Mouse (Mus musculus) midbrain, embryonic 13.5 days (tissue): Measurements from ENCODE around the gene Cacna1a. TPM values are rescaled to one million over a fixed set of nuclear protein-coding genes. Genes with fewer than 3 reads are reported as not detected.

ENCODE experiments used
- ATAC-seq: fragments of 200-750 bp; cut with Nextera tagmentation; 2 replicates; pipeline ENCODE4 v1.8.0; 2017; ENCODE audit warnings: mild to moderate bottlenecking, moderate TSS enrichment, moderate library complexity
- H3K27ac ChIP-seq: fragments of 300-500 bp; sonication (generic); 2 replicates; pipeline ENCODE4 v1.5.1; 2015; ENCODE audit warnings: inconsistent platforms, mild to moderate bottlenecking, moderate library complexity
- H3K27me3 ChIP-seq: fragments of 300-500 bp; sonication (generic); 2 replicates; pipeline ENCODE4 v1.6.1; 2015; ENCODE audit warnings: mild to moderate bottlenecking, inconsistent platforms
- H3K36me3 ChIP-seq: fragments of 300-500 bp; sonication (generic); 2 replicates; pipeline ENCODE4 v1.6.1; 2015; ENCODE audit warnings: mild to moderate bottlenecking, inconsistent platforms
- H3K4me1 ChIP-seq: fragments of 300-500 bp; sonication (generic); replicated peaks from 2 replicates; pipeline ENCODE4 v1.6.1; 2015; ENCODE audit warnings: inconsistent platforms
- H3K4me2 ChIP-seq: fragments of 300-500 bp; sonication (generic); replicated peaks from 2 replicates; pipeline ENCODE4 v1.6.1; 2015; ENCODE audit warnings: moderate library complexity, mild to moderate bottlenecking, inconsistent platforms
- H3K4me3 ChIP-seq: fragments of 300-500 bp; sonication (generic); replicated peaks from 2 replicates; pipeline ENCODE4 v1.5.1; 2015; ENCODE audit warnings: mild to moderate bottlenecking, inconsistent platforms
- H3K9ac ChIP-seq: fragments of 300-500 bp; sonication (generic); replicated peaks from 2 replicates; pipeline ENCODE4 v1.6.1; 2015; ENCODE audit warnings: mild to moderate bottlenecking, inconsistent platforms
- H3K9me3 ChIP-seq: fragments of 300-500 bp; sonication (generic); 2 replicates; pipeline ENCODE4 v1.6.1; 2016; ENCODE audit warnings: mild to moderate bottlenecking, inconsistent platforms
- WGBS: fragments of 180-500 bp; shearing (Covaris S2); methylation state at CpG from one replicate; pipeline ENCODE4 v1.1.7; 2015; 5-methylcytosine and 5-hydroxymethylcytosine counted together
- polyA plus RNA-seq: library from polyadenylated mRNA; unstranded; fragments of >200 nt; fragmentation: Nextera tagmentation; extraction: Ambion mirVana; gene quantifications from 2 replicates; pipeline ENCODE4 v1.2.1, GENCODE M21; 2015

Gene Cacna1a
- polyA plus RNA-seq, 1 experiment from 2014 or later, result 19.0 TPM

DNA sequence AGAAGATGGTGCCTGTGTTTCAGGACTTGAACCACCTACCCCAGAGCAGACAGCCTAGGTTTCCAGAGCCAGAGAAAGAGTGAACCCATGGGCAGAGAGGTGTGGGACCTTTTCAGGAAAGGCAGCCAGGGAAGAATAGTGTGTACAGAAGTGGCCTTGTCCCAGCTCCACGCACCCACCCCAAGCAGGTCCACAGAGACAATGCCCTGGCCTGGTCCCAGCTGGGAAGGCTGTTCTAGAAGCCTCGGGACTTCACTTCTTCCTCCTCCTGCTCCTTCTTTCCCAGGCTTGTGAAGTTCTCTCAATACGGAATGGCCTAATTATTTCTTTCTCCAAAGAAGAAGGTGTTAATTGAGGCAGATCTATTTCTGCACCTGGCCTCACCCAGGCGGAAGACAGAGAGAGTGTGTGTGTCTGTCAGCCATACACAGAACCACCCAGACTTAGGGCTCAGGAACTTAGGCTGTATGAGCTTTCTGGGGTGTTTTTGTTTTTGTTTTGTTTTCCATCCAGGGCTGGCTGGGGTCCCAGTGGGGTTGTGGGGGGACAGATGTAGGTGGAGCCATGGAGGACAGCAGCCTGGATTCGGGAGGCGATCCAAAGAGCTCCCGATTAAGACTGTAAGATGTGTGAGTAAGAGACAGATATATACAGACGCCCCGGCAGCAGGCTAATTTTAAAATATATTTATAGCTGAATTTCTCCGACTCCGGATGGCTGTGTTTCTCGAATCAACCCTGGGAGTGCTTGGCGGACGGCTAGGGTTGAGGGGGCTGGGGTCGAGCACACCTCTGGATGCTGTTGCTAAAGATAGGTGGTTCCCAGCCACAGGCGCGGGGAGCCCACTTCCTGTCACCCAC lies 131.8 kb downstream of the Cacna1a start:
- ATAC-seq, result no peak
- 85% methylated on average over 17 of the region's 17 CpGs for WGBS
- H3K4me3 ChIP-seq, result no peak overlapping the region
- H3K4me2 ChIP-seq, result no peak overlapping the region
- no peak overlapping the region for H3K9ac ChIP-seq
- no peaks in the 10 kb centered on the region for H3K4me1 ChIP-seq
- H3K27me3 ChIP-seq, result no peaks in the 10 kb centered on the region
- peaks cover 56% of the 10 kb centered on the region for H3K36me3 ChIP-seq
- H3K27ac ChIP-seq, result no peak overlapping the region
- 0 out of 2 replicates have a peak, but pooled peaks cover 2% of the 10 kb centered on the region for H3K9me3 ChIP-seq

DNA sequence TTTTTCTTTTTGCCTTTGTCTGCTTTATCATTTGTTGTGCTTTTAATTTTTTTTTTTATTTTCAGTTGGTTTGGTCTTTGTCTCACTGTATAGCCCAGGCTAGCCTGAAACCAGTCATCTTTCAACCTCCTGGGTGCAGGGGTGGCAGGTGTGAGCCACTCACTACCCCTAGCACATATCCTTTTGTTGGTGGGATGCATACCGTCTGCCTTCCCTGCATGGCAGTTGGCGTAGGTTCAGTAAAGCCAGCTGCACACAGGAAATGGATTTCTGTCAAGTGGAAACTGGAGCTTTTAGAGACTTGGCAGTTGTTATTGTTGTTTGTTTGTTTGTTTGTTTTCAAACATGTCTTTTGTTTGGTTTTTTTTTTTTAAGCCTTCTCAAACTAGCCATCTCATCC lies 132.8 kb downstream of the Cacna1a start:
- peaks cover 62% of the 10 kb centered on the region for H3K36me3 ChIP-seq
- H3K4me1 ChIP-seq, result no peaks in the 10 kb centered on the region
- H3K4me2 ChIP-seq, result no peak overlapping the region
- no peak for ATAC-seq
- H3K27ac ChIP-seq, result no peak overlapping the region
- WGBS, result 71% methylated on average over 2 of the region's 2 CpGs
- no peak overlapping the region for H3K4me3 ChIP-seq
- 0 out of 2 replicates have a peak, but pooled peaks cover 2% of the 10 kb centered on the region for H3K9me3 ChIP-seq
- no peaks in the 10 kb centered on the region for H3K27me3 ChIP-seq
- no peak overlapping the region for H3K9ac ChIP-seq

DNA sequence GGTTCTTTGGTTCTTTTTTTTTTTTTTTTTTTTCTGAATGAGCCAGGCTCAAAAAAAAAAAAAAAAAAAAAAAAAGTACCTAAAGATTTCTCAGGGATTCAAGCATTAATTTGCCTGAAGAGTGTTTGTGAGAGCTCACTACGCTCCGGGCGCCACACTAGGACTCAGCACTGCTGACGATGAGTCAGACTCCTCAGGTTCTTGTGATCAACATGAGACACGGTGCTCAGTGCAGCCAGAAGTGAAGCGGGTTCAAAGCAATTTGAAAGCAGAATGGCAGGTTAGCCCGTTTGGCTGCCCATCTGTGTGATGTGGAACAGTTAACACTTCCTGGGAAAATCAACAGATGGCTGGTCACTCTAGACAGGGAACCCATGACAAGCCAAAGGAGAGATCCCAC lies 139.8 kb downstream of the Cacna1a start:
- WGBS, result 91% methylated on average over 7 of the region's 7 CpGs
- Histone ChIP-seq H3K9me3 (0 out of 2 replicates have a peak, but pooled peaks cover 4% of the 10 kb centered on the region), H3K36me3 (peaks cover 90% of the 10 kb centered on the region), H3K4me3 (no peak overlapping the region), H3K4me2 (no peak overlapping the region), H3K9ac (no peak overlapping the region), H3K4me1 (no peaks in the 10 kb centered on the region), H3K27me3 (no peaks in the 10 kb centered on the region), H3K27ac (no peak overlapping the region)
- ATAC-seq, result no peak

DNA sequence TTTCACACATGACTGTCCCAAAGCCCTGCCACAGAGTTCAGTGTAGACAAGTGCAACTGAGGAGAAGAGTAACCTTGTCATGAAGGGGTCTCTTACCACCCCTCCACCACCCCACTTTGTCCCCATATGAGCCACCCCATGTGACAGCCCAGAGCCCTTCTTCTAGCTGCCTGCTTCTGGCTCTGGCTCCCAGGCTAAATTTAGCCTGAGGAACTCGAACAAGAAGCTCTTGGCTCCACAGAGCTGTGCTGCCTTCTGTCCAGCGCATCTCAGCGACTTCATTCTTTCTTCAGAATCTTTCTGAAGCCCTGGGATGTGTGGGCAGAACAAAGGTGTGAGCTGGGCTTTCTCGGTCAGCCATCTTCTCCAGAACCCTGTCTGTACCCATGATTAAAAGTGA lies 141.3 kb downstream of the Cacna1a start:
- H3K9me3 ChIP-seq, result 0 out of 2 replicates have a peak, but pooled peaks cover 4% of the 10 kb centered on the region
- no peaks in the 10 kb centered on the region for H3K4me1 ChIP-seq
- WGBS, result 85% methylated on average over 4 of the region's 4 CpGs
- H3K36me3 ChIP-seq, result peaks cover 91% of the 10 kb centered on the region
- no peak overlapping the region for H3K9ac ChIP-seq
- ATAC-seq, result no peak
- H3K27me3 ChIP-seq, result no peaks in the 10 kb centered on the region
- H3K4me2 ChIP-seq, result no peak overlapping the region
- H3K4me3 ChIP-seq, result no peak overlapping the region
- H3K27ac ChIP-seq, result no peak overlapping the region

DNA sequence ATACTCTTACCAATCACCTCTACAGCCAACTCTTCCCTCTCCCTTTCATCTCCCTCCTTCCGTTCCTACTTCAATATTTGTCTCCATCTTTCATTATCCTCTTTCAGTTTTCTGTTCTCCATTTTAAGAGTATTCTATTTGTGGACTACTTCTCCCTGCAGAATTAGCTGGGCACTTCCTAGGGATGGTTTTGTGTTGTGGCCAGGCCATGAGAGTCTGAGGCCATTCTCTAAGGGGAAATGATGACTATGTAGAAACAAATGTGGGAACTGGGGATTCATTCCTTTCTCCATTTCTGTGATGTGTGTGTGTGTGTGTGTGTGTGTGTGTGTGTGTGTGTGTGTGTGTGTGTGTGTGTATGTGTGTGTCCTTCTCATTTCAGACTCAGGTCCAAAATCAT lies 144.5 kb downstream of the Cacna1a start:
- no peaks in the 10 kb centered on the region for H3K4me1 ChIP-seq
- H3K4me2 ChIP-seq, result no peak overlapping the region
- H3K4me3 ChIP-seq, result no peak overlapping the region
- 80% methylated on average over 1 of the region's 1 CpGs for WGBS
- no peak for ATAC-seq
- H3K36me3 ChIP-seq, result peaks cover 91% of the 10 kb centered on the region
- H3K27ac ChIP-seq, result no peak overlapping the region
- H3K9me3 ChIP-seq, result 0 out of 2 replicates have a peak, but pooled peaks cover 2% of the 10 kb centered on the region
- no peaks in the 10 kb centered on the region for H3K27me3 ChIP-seq
- no peak overlapping the region for H3K9ac ChIP-seq

DNA sequence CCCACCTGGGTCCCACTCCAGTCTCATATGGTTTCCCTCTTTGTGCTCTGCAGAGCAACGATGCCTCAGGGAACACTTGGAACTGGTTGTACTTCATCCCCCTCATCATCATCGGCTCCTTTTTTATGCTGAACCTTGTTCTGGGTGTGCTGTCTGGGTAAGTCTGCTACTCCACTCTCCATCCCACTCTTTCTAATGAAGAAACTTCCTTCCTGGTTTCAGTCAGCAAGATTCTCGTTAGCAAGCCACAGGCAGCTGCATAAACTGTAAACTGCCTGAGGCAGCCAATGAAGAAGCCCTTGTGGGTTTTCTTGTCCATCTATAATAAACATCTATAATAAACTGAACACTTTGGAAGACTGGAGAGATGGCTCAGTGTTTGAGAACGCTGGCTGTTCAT lies 145.1 kb downstream of the Cacna1a start:
- Histone ChIP-seq H3K9me3 (0 out of 2 replicates have a peak, but pooled peaks cover 2% of the 10 kb centered on the region), H3K27ac (no peak overlapping the region), H3K4me2 (no peak overlapping the region), H3K4me1 (no peaks in the 10 kb centered on the region), H3K4me3 (no peak overlapping the region), H3K9ac (no peak overlapping the region), H3K36me3 (peaks cover 92% of the 10 kb centered on the region), H3K27me3 (no peaks in the 10 kb centered on the region)
- 87% methylated on average over 4 of the region's 4 CpGs for WGBS
- ATAC-seq, result no peak

DNA sequence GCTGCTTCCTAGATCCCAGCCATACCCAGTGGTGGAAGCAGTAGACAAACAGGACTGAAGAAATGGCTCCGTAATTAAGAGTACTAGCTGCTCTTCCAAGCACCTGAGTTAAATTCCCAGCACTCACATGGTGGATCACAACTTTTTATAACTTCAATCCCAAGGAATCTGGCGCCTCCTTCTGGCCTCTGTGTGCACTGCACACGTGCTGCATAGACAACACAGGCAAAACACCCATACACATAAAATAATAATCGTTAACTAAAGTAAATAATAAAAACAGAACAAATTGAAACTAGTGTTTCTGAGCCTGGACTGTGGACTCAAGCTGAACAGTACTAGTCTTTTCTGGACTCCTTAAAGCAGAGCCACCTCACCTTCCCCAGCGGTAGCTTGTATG lies 148.7 kb downstream of the Cacna1a start:
- WGBS, result 85% methylated on average over 5 of the region's 5 CpGs

DNA sequence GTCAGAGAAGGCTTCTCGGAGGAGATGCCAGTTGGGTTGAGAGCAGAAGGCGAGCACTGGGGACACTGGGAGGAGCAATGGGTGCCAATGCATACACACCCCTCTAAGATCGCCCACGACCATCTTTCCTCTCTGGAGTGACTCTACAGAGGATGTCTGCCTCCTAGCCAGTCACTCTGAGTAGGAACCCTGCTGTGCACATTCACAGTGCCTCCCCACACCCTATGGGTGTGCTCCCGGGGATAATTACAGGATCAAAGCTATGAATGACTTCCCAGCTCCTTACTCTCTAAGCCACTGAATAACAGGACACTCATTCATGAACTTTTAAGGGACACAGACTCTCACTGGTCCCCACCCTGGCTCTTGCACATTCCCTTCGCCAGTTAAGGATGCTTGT lies 151.1 kb downstream of the Cacna1a start:
- no peak overlapping the region for H3K27ac ChIP-seq
- no peak for ATAC-seq
- H3K4me1 ChIP-seq, result no peaks in the 10 kb centered on the region
- WGBS, result 73% methylated on average over 6 of the region's 6 CpGs
- H3K4me3 ChIP-seq, result no peak overlapping the region
- peaks cover 70% of the 10 kb centered on the region for H3K36me3 ChIP-seq
- H3K27me3 ChIP-seq, result no peaks in the 10 kb centered on the region
- no peak overlapping the region for H3K9ac ChIP-seq
- no peak overlapping the region for H3K4me2 ChIP-seq
- H3K9me3 ChIP-seq, result no peaks in the 10 kb centered on the region

More for the DNA sequence above, 148.7 kb downstream of the Cacna1a start:
- Histone ChIP-seq H3K4me3 (no peak overlapping the region), H3K4me2 (no peak overlapping the region), H3K9ac (no peak overlapping the region), H3K27ac (no peak overlapping the region), H3K27me3 (no peaks in the 10 kb centered on the region), H3K4me1 (no peaks in the 10 kb centered on the region), H3K36me3 (peaks cover 77% of the 10 kb centered on the region), H3K9me3 (no peaks in the 10 kb centered on the region)
- ATAC-seq, result no peak

DNA sequence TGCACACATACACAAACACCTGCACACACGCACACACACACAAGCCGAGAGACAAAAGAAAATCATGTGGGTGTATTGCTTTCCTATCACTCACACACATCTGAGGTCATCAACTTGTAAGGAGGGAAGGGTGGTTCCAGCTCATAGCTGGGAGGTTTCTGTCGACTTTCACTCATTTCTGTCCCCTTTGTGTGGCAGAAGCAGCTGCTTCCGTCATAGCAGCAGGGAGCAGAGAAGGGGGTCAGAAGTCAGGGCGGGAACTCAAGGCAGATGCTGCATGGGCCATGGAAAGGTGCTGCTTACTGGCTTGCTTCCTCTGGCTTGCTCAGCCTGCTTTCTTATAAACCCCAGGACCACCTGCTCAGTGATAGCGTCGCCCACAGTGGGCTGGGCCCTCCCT lies 154.2 kb downstream of the Cacna1a start:
- peaks cover 62% of the 10 kb centered on the region for H3K36me3 ChIP-seq
- ATAC-seq, result no peak
- WGBS, result 75% methylated on average over 7 of the region's 7 CpGs

DNA sequence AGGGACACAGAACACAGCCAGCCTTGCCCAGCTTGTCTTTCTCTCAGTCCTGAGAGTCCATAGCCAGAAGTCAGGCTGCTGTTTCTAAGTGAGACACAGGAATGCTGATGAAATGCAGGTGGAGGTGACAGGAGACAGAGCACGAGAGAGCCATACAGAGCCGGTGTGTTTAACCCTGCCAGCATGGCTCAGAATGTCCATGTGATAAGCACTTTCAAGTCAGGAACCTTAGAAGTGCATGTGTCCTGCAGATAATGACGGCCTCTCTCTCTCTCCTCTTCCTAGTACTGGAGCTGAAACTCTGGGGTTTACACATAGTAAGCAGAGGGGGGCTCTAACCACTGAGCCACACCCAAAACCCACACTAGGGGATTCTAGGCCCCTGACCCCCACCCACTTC lies 157.3 kb downstream of the Cacna1a start:
- 90% methylated on average over 3 of the region's 3 CpGs for WGBS
- no peak for ATAC-seq

More for the DNA sequence above, 154.2 kb downstream of the Cacna1a start:
- Histone ChIP-seq H3K4me1 (no peaks in the 10 kb centered on the region), H3K27ac (no peak overlapping the region), H3K27me3 (no peaks in the 10 kb centered on the region), H3K9ac (no peak overlapping the region), H3K4me2 (no peak overlapping the region), H3K4me3 (no peak overlapping the region), H3K9me3 (no peaks in the 10 kb centered on the region)

DNA sequence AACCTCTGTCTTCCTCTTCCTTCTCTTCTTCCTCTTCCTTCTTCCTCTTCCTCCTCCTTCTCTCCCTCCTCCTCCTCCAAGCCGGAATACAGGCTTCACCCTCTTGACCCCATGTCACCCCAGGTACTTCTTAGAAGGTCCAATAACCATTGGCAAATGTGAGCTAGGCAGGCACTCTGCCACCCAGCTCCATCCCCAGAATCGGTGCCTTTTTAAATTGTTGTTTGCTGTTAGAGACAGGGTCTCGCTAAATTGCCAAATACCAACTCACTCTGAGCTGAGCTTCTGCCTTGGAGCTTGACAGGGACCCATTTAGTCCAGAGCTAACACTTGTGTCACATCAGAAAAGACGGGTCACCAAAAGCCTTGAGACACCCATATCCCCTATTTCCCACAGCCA lies 164.2 kb downstream of the Cacna1a start:
- peaks cover 16% of the 10 kb centered on the region for H3K27me3 ChIP-seq
- WGBS, result 87% methylated on average over 4 of the region's 4 CpGs
- no peak overlapping the region for H3K4me3 ChIP-seq
- no peak overlapping the region for H3K9ac ChIP-seq
- ATAC-seq, result no peak
- 0 out of 2 replicates have a peak, but pooled peaks cover 3% of the 10 kb centered on the region for H3K4me1 ChIP-seq
- no peaks in the 10 kb centered on the region for H3K9me3 ChIP-seq
- no peak overlapping the region for H3K27ac ChIP-seq
- H3K36me3 ChIP-seq, result peaks cover 42% of the 10 kb centered on the region
- H3K4me2 ChIP-seq, result no peak overlapping the region

More for the DNA sequence above, 157.3 kb downstream of the Cacna1a start:
- no peak overlapping the region for H3K27ac ChIP-seq
- H3K4me2 ChIP-seq, result no peak overlapping the region
- no peaks in the 10 kb centered on the region for H3K27me3 ChIP-seq
- no peak overlapping the region for H3K9ac ChIP-seq
- H3K9me3 ChIP-seq, result no peaks in the 10 kb centered on the region
- H3K4me1 ChIP-seq, result no peaks in the 10 kb centered on the region
- no peak overlapping the region for H3K4me3 ChIP-seq
- H3K36me3 ChIP-seq, result peaks cover 65% of the 10 kb centered on the region

DNA sequence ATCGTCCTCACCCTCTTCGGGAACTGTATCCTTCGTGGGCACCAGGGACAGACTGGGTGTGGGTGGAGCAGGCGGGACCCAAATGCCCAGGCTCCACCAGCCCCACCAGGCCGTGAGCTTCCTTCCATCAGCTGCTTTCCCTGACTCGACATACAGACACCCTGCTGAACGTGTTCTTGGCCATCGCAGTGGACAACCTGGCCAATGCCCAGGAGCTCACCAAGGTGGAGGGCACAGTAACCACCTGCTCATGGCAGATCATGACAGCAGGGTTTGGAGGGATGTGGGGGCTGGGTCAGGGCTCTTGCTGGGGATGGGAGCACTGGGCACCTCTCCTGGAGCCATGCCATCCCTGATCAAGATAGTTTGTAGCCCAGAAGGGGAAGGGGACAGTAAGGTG lies 164.9 kb downstream of the Cacna1a start:
- Histone ChIP-seq H3K36me3 (peaks cover 35% of the 10 kb centered on the region), H3K4me2 (no peak overlapping the region), H3K27ac (no peak overlapping the region), H3K9me3 (no peaks in the 10 kb centered on the region), H3K4me1 (0 out of 2 replicates have a peak, but pooled peaks cover 3% of the 10 kb centered on the region), H3K9ac (no peak overlapping the region), H3K27me3 (peaks cover 23% of the 10 kb centered on the region), H3K4me3 (no peak overlapping the region)
- ATAC-seq, result no peak
- 91% methylated on average over 8 of the region's 8 CpGs for WGBS
